Mouse (Mus musculus) central nervous system, embryonic 18 days (tissue): ENCODE data around the gene Kctd8. TPM values are rescaled to one million over a fixed set of nuclear protein-coding genes. Genes with fewer than 3 reads are reported as not detected.

Experiments
- polyA plus RNA-seq: library from polyadenylated mRNA; depleted of rRNA; stranded (reverse); fragments of >200 nt; gene quantifications from 2 replicates; pipeline ENCODE4 v1.2.3, GENCODE M21; 2012; rRNA removed

Kctd8 gene
- polyA plus RNA-seq, result 14.1 and 15.6 TPM in 2 replicates

DNA sequence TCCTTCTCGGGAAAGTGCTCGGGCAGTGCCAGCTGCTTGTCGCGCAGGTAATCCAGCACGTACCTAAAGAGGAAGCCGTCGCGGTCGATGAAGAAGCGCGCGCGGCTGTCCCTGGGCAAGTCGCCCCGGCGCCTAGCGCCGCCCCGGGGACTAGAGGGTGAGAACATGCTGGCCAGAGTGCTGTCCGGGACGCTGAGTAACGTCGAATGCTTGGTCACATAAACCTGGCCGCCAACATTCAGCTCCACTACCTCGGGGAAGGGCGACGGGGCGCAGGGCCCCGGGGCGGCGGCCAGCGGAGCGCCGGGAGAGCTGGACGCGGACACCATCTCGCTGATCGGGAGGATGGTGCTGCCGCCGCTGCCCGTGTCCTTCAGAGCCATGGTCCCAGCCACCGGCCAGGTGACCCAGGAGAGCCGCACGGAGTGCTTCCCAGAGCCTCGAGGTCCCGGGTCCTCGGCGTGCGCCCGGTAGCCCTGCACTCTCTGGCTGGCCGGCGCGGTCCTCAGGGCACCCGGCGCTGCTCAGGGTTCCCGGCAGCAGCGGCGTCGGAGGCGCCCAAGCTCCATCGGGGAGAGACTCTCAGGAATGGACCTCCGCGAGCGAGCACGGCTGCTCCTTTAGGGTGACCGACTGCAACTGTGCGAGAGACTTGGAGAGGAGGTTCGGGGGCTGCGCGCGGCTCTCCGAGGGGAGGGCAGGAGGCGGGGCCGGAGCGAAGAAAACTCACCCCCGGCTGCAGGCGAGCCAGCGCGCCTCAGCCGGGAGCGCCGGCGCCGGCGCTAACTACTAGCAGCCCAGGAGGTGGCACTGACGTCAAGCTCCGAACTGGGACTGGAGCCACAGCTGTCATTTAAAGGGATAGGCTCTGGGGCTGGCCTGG lies at the start of gene Kctd8:
Gene Kctd8 (minus strand): TSS at position 761 of the 883 bp plus-strand sequence.

Other genes with a start within 250 kb of the Kctd8 start
- 0.37 TPM in 1 of 2 replicates, not detected in the other for gene Yipf7, start 201.0 kb upstream of the Kctd8 start, polyA plus RNA-seq
- 63.5 and 66.1 TPM in 2 replicates for gene Guf1, start 215.2 kb upstream of the Kctd8 start, polyA plus RNA-seq